Mouse (Mus musculus): ENCODE results near the gene Ablim2. TPM values are rescaled to one million over a fixed set of nuclear protein-coding genes. Genes with fewer than 3 reads are reported as not detected.

Gene Ablim2
- polyA plus RNA-seq, 1 experiment = 4.5 TPM

DNA sequence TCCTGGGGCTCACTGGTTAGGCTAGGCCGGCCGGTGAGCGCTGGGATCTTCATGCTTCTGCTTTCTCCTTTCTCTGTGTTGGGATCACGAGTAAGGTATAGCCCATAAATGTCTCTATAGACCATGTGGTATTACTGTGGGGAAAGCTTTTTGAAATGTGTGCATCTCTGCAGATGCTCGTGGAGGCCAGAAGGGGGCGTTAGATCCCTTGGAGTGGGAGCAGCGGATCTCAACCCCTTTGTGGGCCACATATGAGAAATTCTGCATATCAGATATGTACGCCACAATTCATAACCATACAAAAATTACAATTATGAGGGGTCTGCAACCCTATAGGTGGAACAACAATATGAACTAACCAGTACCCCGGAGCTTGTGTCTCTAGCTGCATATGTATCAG is 131.3 kb downstream of the Ablim2 start:
- Histone ChIP-seq H3K27ac (ENCODE audit: control insufficient read depth, insufficient read depth, low read length) (no peak overlapping the region), H3K4me1 (replicated peaks; ENCODE audit: control insufficient read depth, insufficient read depth, low read length) (peaks cover 4% of the 10 kb centered on the region), H3K4me3 (ENCODE audit: control insufficient read depth, insufficient read depth, low read length) (no peak overlapping the region), H3K36me3 (ENCODE audit: control insufficient read depth, insufficient read depth, low read length) (no peaks in the 10 kb centered on the region), H3K27me3 (ENCODE audit: control insufficient read depth, insufficient read depth, low read length) (no peaks in the 10 kb centered on the region)
- no peak for TF ChIP-seq POLR2A (IDR thresholded peaks at IDR 0.05; ENCODE audit: control insufficient read depth, extremely low read depth, insufficient read depth, low read length, poor library complexity)
- no peak for TF ChIP-seq CTCF (IDR thresholded peaks at IDR 0.05; ENCODE audit: borderline replicate concordance, control insufficient read depth, extremely low read depth, insufficient read depth, low read length, poor library complexity)
- no peak for DNase-seq
- 40% methylated on average over 9 of the region's 9 CpGs for WGBS

DNA sequence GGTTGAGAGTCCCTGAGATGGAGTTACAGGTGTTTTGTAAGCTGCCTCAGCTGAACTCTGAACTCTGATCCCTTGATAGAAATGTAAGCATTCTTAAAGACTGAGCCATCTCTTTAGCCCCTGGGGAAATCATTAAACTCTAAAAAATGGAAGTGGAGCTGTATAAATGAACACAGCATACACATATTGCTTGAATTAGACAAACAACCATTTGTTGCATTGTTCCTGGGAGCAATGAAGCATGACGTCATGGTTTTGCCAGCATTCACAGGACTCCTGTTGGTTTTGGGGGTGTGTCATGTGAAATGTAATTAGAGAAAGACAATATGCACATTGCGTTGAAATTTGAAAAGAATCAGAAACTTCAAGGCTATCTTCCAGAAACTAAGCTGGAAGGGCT is 132.0 kb downstream of the Ablim2 start:
- TF ChIP-seq POLR2A (IDR thresholded peaks at IDR 0.05; ENCODE audit: control insufficient read depth, extremely low read depth, insufficient read depth, low read length, poor library complexity) = no peak
- no peak for TF ChIP-seq CTCF (IDR thresholded peaks at IDR 0.05; ENCODE audit: borderline replicate concordance, control insufficient read depth, extremely low read depth, insufficient read depth, low read length, poor library complexity)
- Histone ChIP-seq H3K36me3 (ENCODE audit: control insufficient read depth, insufficient read depth, low read length) (no peaks in the 10 kb centered on the region), H3K27me3 (ENCODE audit: control insufficient read depth, insufficient read depth, low read length) (no peaks in the 10 kb centered on the region), H3K27ac (ENCODE audit: control insufficient read depth, insufficient read depth, low read length) (no peak overlapping the region), H3K4me3 (ENCODE audit: control insufficient read depth, insufficient read depth, low read length) (no peak overlapping the region), H3K4me1 (replicated peaks; ENCODE audit: control insufficient read depth, insufficient read depth, low read length) (peaks cover 11% of the 10 kb centered on the region)
- no peak for DNase-seq
- WGBS = 95% methylated on average over 2 of the region's 2 CpGs

DNA sequence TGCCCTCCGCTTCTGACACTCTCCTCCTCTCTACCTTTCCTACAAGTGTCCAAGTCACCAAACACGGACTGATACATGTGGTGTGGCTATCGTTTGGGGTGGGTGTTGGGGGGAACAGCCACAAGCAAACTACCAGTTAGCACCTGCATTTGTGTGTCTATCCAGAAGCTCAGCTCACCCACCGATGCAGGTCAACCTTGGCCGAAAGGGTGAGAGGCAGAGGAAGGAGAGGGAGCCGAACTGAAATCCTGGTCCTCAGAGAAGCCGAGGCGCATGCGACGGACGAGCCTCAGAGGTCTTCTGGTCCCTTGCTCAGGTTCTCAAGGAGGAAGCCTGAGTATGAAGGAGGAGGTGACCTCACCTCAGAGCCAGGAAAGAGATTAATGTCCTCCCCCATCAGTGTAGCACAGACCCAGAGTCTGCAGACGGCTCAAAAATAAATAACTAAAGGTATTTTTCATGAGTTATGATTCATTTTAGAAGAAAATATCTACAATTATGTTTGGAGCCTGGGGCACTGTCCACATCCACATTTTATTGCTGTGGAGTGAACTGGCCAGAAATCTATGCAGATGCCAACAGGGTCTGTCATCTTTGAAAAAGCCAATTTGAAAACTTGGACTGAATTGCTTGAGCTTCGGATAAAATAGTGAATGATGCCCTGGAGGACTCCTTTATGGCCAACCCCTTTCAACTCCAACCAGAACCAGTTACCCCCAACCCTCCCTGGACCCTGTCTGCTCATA is 133.5 kb downstream of the Ablim2 start:
- Histone ChIP-seq H3K4me1 (replicated peaks; ENCODE audit: control insufficient read depth, insufficient read depth, low read length) (peaks cover 11% of the 10 kb centered on the region), H3K27me3 (ENCODE audit: control insufficient read depth, insufficient read depth, low read length) (no peaks in the 10 kb centered on the region), H3K36me3 (ENCODE audit: control insufficient read depth, insufficient read depth, low read length) (no peaks in the 10 kb centered on the region), H3K4me3 (ENCODE audit: control insufficient read depth, insufficient read depth, low read length) (no peak overlapping the region), H3K27ac (ENCODE audit: control insufficient read depth, insufficient read depth, low read length) (no peak overlapping the region)
- 94% methylated on average over 13 of the region's 13 CpGs for WGBS
- no peak for DNase-seq
- TF ChIP-seq CTCF (IDR thresholded peaks at IDR 0.05; ENCODE audit: borderline replicate concordance, control insufficient read depth, extremely low read depth, insufficient read depth, low read length, poor library complexity) = no peak
- TF ChIP-seq POLR2A (IDR thresholded peaks at IDR 0.05; ENCODE audit: control insufficient read depth, extremely low read depth, insufficient read depth, low read length, poor library complexity) = no peak

DNA sequence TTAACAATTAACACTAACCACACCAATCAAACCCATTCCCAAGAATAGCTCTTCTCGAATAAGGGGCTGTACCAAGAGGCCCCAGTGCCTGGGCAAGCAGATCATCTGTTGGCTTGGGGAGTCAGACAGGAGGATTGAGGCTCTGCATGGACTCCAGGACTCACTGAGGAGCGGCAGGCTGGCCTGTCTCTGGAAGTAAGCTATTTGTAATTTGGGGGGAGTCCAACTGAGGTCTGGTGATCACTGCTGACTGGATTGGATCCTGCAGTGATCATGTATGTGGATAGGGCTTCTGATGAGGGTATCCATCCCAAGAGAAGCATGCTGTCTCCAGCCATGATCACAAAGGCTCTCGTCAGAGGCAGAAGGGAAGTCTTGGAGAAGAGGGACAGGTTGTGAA is 134.7 kb downstream of the Ablim2 start:
- no peaks in the 10 kb centered on the region for H3K27me3 ChIP-seq (ENCODE audit: control insufficient read depth, insufficient read depth, low read length)
- WGBS = 88% methylated on average over 3 of the region's 3 CpGs
- TF ChIP-seq CTCF (IDR thresholded peaks at IDR 0.05; ENCODE audit: borderline replicate concordance, control insufficient read depth, extremely low read depth, insufficient read depth, low read length, poor library complexity) = no peak
- no peak for TF ChIP-seq POLR2A (IDR thresholded peaks at IDR 0.05; ENCODE audit: control insufficient read depth, extremely low read depth, insufficient read depth, low read length, poor library complexity)
- DNase-seq = no peak
- H3K36me3 ChIP-seq (ENCODE audit: control insufficient read depth, insufficient read depth, low read length) = no peaks in the 10 kb centered on the region
- peaks cover 11% of the 10 kb centered on the region for H3K4me1 ChIP-seq (replicated peaks; ENCODE audit: control insufficient read depth, insufficient read depth, low read length)
- no peak overlapping the region for H3K27ac ChIP-seq (ENCODE audit: control insufficient read depth, insufficient read depth, low read length)
- H3K4me3 ChIP-seq (ENCODE audit: control insufficient read depth, insufficient read depth, low read length) = no peak overlapping the region

DNA sequence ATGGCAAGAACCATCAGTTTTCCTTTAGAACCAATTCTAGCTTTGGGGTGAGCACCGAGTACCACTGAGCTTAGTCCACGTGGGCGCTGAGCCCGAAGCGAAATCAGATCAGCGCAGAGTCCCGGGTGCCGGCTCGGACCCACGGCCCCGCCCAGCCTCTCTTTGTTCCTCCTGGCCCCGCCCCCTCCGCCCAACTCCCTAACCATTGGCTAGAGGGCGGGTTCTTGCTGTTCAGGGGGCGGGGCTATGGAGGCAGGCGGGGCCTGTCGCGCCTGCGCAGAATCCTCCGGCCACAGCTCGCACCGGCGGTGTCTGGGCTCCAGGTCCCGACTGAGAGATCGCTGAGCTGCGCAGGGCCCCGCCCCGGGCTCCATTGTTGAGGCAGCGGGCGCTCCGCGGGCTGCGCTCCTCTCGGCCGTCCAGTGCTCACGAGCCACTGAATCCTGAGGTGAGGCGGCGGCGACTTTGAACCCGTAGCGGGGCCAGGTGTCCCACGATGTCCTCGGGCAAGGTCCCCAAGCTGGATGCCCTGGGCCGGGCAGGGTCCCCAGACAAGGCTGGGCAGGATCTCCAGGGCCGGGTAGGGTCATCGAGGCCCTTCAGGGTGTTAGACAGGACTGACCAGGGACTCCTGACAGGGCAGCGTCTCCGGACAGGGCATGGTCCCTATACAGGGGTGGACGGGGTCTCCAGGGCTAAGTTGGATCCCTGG is 135.6 kb downstream of the Ablim2 start, which contains the start of gene Afap1:
TSS of gene Afap1 (plus strand) at position 227 of the 712 bp plus-strand sequence.
- Histone ChIP-seq H3K27me3 (ENCODE audit: control insufficient read depth, insufficient read depth, low read length) (no peaks in the 10 kb centered on the region), H3K4me3 (ENCODE audit: control insufficient read depth, insufficient read depth, low read length) (peak within 1 kb of the TSS; percentile 68), H3K4me1 (replicated peaks; ENCODE audit: control insufficient read depth, insufficient read depth, low read length) (peaks cover 11% of the 10 kb centered on the region), H3K36me3 (ENCODE audit: control insufficient read depth, insufficient read depth, low read length) (no peaks in the 10 kb centered on the region), H3K27ac (ENCODE audit: control insufficient read depth, insufficient read depth, low read length) (no peak within 1 kb of the TSS)
- DNase-seq = peak; percentile 100
- no peak for TF ChIP-seq CTCF (IDR thresholded peaks at IDR 0.05; ENCODE audit: borderline replicate concordance, control insufficient read depth, extremely low read depth, insufficient read depth, low read length, poor library complexity)
- TF ChIP-seq POLR2A (IDR thresholded peaks at IDR 0.05; ENCODE audit: control insufficient read depth, extremely low read depth, insufficient read depth, low read length, poor library complexity) = peak; percentile 62
- WGBS = under 1% methylated on average over 49 of the region's 49 CpGs

DNA sequence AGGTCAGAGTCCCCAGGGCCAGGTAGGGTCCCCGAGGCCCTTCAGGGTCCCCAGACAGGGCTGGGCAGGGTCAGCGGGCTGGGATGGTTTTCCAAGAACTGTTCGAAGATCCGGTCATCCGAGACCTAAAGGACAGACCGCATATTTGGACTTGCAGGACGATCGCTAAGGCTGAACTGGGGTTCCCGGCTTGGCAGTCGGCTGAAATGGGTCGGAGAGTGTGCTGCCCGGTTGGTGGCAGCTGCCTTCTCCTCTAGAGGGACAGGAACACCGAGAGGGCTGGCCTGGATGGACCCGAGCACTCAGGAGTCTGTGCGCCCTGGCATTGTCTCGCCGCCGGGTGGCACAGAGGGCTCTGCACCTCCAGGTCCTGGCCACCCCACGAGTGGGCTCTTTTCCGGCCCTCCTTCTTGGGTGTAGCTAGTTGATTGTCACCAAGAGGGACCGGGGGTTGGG is 136.2 kb downstream of the Ablim2 start:
- Histone ChIP-seq H3K36me3 (ENCODE audit: control insufficient read depth, insufficient read depth, low read length) (no peaks in the 10 kb centered on the region), H3K4me1 (replicated peaks; ENCODE audit: control insufficient read depth, insufficient read depth, low read length) (peaks cover 11% of the 10 kb centered on the region), H3K4me3 (ENCODE audit: control insufficient read depth, insufficient read depth, low read length) (peak overlapping the region; percentile 68), H3K27ac (ENCODE audit: control insufficient read depth, insufficient read depth, low read length) (no peak overlapping the region), H3K27me3 (ENCODE audit: control insufficient read depth, insufficient read depth, low read length) (no peaks in the 10 kb centered on the region)
- TF ChIP-seq POLR2A (IDR thresholded peaks at IDR 0.05; ENCODE audit: control insufficient read depth, extremely low read depth, insufficient read depth, low read length, poor library complexity) = no peak
- TF ChIP-seq CTCF (IDR thresholded peaks at IDR 0.05; ENCODE audit: borderline replicate concordance, control insufficient read depth, extremely low read depth, insufficient read depth, low read length, poor library complexity) = no peak
- peak; percentile 53 for DNase-seq
- whole genome bisulfite sequencing = 6% methylated on average over 21 of the region's 21 CpGs
